ENCODE assay signal across 8 mouse cellular contexts in the genomic region with DNA sequence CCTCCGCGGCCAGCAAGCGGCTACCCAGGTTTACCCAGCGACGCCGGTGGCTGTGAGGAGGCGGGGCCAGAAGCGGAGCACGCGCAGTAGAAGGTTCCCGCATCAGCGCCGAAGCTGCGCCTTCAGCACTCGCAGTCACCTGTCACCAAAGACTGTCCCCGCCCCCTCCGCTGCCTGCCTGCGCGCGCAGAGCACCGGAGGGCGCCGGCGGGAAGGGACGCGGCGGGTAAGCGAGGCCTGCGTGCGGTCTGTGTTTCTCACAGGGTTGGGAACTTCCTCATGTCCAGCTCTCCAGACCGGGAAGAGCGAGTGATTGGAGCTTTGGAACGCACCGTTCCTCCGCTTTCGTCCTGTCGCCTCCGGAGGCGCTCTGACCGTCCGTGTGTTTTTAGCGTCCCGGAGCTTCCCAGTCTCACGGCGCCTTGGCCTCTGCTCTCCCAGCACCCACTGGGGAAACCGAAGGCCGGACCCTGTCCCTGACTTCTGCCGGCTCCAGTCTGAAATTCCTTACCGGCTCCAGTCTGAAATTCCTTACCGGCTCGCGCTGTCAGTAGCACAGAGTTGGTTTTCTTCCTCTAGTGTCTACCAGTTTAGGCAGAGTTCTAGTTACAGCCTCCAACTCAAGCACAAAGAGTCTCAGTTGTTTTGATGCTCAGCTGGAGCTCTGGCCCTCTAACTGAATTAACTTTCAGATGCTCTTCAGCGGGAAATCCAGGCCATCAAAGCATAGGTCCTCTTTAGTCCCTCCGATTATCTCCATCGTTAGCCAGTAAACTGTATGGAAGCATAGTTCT. TPM values are rescaled to one million over a fixed set of nuclear protein-coding genes. Genes with fewer than 3 reads are reported as not detected.
DNase-seq lines count a peak whose midpoint lies in the region; ATAC-seq and TF ChIP-seq lines count a peak whose summit lies in the region.

A gene (plus strand): TSS at position 125 of the 794 bp plus-strand sequence.

- no peaks in the 10 kb centered on the region for H3K27me3 ChIP-seq in embryonic facial prominence, embryonic 13.5 days
- no peaks in the 10 kb centered on the region for H3K27me3 ChIP-seq in kidney, adult 2 months (replicated peaks; ENCODE audit: control insufficient read depth, insufficient read depth, low read length)
- H3K27me3 ChIP-seq in limb, embryonic 12.5 days, result no peaks in the 10 kb centered on the region
- no peaks in the 10 kb centered on the region for H3K27me3 ChIP-seq in midbrain, embryonic 15.5 days (replicated peaks)
- no peaks in the 10 kb centered on the region for H3K27me3 ChIP-seq in spleen, adult 2 months (ENCODE audit: control insufficient read depth, insufficient read depth, low read length)

- peaks cover 11% of the 10 kb centered on the region for H3K4me1 ChIP-seq in embryonic facial prominence, embryonic 13.5 days
- peaks cover 5% of the 10 kb centered on the region; the same call in 1 of the 2 replicates for H3K4me1 ChIP-seq in kidney, adult 2 months (ENCODE audit: control insufficient read depth, insufficient read depth, low read length)
- peaks cover 8% of the 10 kb centered on the region for H3K4me1 ChIP-seq in limb, embryonic 12.5 days (replicated peaks)
- H3K4me1 ChIP-seq in midbrain, embryonic 15.5 days, result peaks cover 14% of the 10 kb centered on the region
- H3K4me1 ChIP-seq in spleen, adult 2 months (ENCODE audit: control insufficient read depth, insufficient read depth, insufficient read length), result peaks cover 4% of the 10 kb centered on the region; the same call in 1 of the 2 replicates

- peak; percentile 65 for TF ChIP-seq POLR2A in kidney, adult 2 months (IDR thresholded peaks at IDR 0.05; ENCODE audit: low read depth, low read length)
- peak; percentile 88 for TF ChIP-seq POLR2A in spleen, adult 2 months (IDR thresholded peaks at IDR 0.05; ENCODE audit: low read depth, low read length)

- H3K9me3 ChIP-seq in embryonic facial prominence, embryonic 13.5 days, result no peaks in the 10 kb centered on the region
- no peaks in the 10 kb centered on the region for H3K9me3 ChIP-seq in limb, embryonic 12.5 days
- no peaks in the 10 kb centered on the region for H3K9me3 ChIP-seq in midbrain, embryonic 15.5 days

- TF ChIP-seq CTCF in kidney, adult 2 months (conservative IDR thresholded peaks at IDR 0.05; ENCODE audit: insufficient read depth, insufficient read length, low read depth, low read length), result no peak; the same call in 1 of the 2 replicates
- TF ChIP-seq CTCF in spleen, adult 2 months (IDR thresholded peaks at IDR 0.05; ENCODE audit: extremely low read depth, insufficient read depth, insufficient read length, insufficient replicate concordance), result no peak

- H3K9ac ChIP-seq in embryonic facial prominence, embryonic 13.5 days, result peak within 1 kb of the TSS; percentile 88
- H3K9ac ChIP-seq in limb, embryonic 12.5 days (replicated peaks), result peak within 1 kb of the TSS; percentile 82
- peak within 1 kb of the TSS; percentile 66 for H3K9ac ChIP-seq in midbrain, embryonic 15.5 days

- ATAC-seq in embryonic facial prominence, embryonic 13.5 days (ENCODE audit: insufficient number of reproducible peaks, insufficient read depth, low FRiP score, low TSS enrichment, low read depth), result peak; percentile 95
- ATAC-seq in limb, embryonic 12.5 days (ENCODE audit: insufficient number of reproducible peaks, insufficient read depth, low FRiP score, low TSS enrichment, low read depth), result peak; percentile 97
- ATAC-seq in midbrain, embryonic 15.5 days (replicated peaks), result peak; percentile 99

- DNase-seq in 3134 (ENCODE audit: extremely low read depth, insufficient read length, low spot score), result peak; percentile 97
- peak; percentile 97 to 98 for DNase-seq in adrenal gland, postnatal 36 days
- peak; percentile 95 to 96 for DNase-seq in heart, adult 18-20 months
- DNase-seq in kidney, adult 2 months, result peak; percentile 98
- DNase-seq in spleen, adult 2 months (ENCODE audit: low read depth in 1 of 2, low spot score in 2 of 2), result peak; percentile 88 to 97

- H3K4me3 ChIP-seq in embryonic facial prominence, embryonic 13.5 days, result peak within 1 kb of the TSS; percentile 67
- peak within 1 kb of the TSS; percentile 59 for H3K4me3 ChIP-seq in kidney, adult 2 months (ENCODE audit: insufficient read depth, low read depth, low read length)
- H3K4me3 ChIP-seq in limb, embryonic 12.5 days (replicated peaks), result peak within 1 kb of the TSS; percentile 64
- peak within 1 kb of the TSS; percentile 63 for H3K4me3 ChIP-seq in midbrain, embryonic 15.5 days
- peak within 1 kb of the TSS; percentile 78 for H3K4me3 ChIP-seq in spleen, adult 2 months (ENCODE audit: extremely low read depth, insufficient read depth, insufficient read length)

- under 1% methylated on average over 55 of the region's 55 CpGs for WGBS in embryonic facial prominence, embryonic 13.5 days
- WGBS in kidney, adult 2 months, result under 1% methylated on average over 55 of the region's 55 CpGs
- WGBS in limb, embryonic 12.5 days, result 2% methylated on average over 55 of the region's 55 CpGs
- under 1% methylated on average over 51 of the region's 55 CpGs for WGBS in midbrain, embryonic 15.5 days
- under 1% methylated on average over 55 of the region's 55 CpGs for WGBS in spleen, adult 2 months

- H3K27ac ChIP-seq in embryonic facial prominence, embryonic 13.5 days, result peak within 1 kb of the TSS; percentile 93
- peak within 1 kb of the TSS; percentile 49 for H3K27ac ChIP-seq in kidney, adult 2 months (ENCODE audit: insufficient read depth, low read depth, low read length)
- H3K27ac ChIP-seq in limb, embryonic 12.5 days, result peak within 1 kb of the TSS; percentile 95
- peak within 1 kb of the TSS; percentile 84 for H3K27ac ChIP-seq in midbrain, embryonic 15.5 days
- H3K27ac ChIP-seq in spleen, adult 2 months (ENCODE audit: insufficient read depth, low read length), result peak within 1 kb of the TSS; percentile 75

- peaks cover 10% of the 10 kb centered on the region; the same call in 1 of the 2 replicates for H3K36me3 ChIP-seq in embryonic facial prominence, embryonic 13.5 days
- no peaks in the 10 kb centered on the region for H3K36me3 ChIP-seq in kidney, adult 2 months (ENCODE audit: control insufficient read depth, insufficient read depth, low read length)
- H3K36me3 ChIP-seq in limb, embryonic 12.5 days, result peaks cover 13% of the 10 kb centered on the region; the same call in 1 of the 2 replicates
- no peaks in the 10 kb centered on the region for H3K36me3 ChIP-seq in midbrain, embryonic 15.5 days (replicated peaks)
- H3K36me3 ChIP-seq in spleen, adult 2 months (ENCODE audit: control insufficient read depth, insufficient read depth, low read length), result no peaks in the 10 kb centered on the region

- peak within 1 kb of the TSS; percentile 65 for H3K4me2 ChIP-seq in embryonic facial prominence, embryonic 13.5 days
- H3K4me2 ChIP-seq in limb, embryonic 12.5 days, result peak within 1 kb of the TSS; percentile 67
- peak within 1 kb of the TSS; percentile 60 for H3K4me2 ChIP-seq in midbrain, embryonic 15.5 days

RNA-seq across cellular contexts. Expression of the gene that starts here (rescaled TPM):
- total RNA-seq in adrenal gland, postnatal 36 days (2021), result 10 to 100 TPM; 14.0 to 19.6 TPM
- polyA plus RNA-seq in embryonic facial prominence, embryonic 13.5 days (2015; fragmentation: Nextera tagmentation; extraction: Ambion mirVana), result 15.3 and 15.7 TPM in 2 replicates
- 10 to 100 TPM; 15.1 to 16.6 TPM for total RNA-seq in heart, adult 18-20 months (2021)
- polyA plus RNA-seq in kidney, adult 2 months (2012; rRNA removed), result 3.6 and 5.2 TPM in 2 replicates
- polyA plus RNA-seq in limb, embryonic 12.5 days (2016; fragmentation: Nextera tagmentation; extraction: Ambion mirVana), result 19.0 and 19.2 TPM in 2 replicates
- polyA plus RNA-seq in midbrain, embryonic 15.5 days (2015; fragmentation: Nextera tagmentation; extraction: Ambion mirVana), result 13.3 and 13.6 TPM in 2 replicates
- polyA plus RNA-seq in spleen, adult 2 months (2012; rRNA removed), result 0.97 and 1.1 TPM in 2 replicates

Comparison
In these comparisons a context has a peak if more than half of its experiments do, and no peak if none do; other contexts are left out.
1. Peak in every context shown above with its lines: DNase-seq, ATAC-seq, H3K4me3 ChIP-seq and H3K27ac ChIP-seq.